Mouse (Mus musculus): ENCODE measurements around the gene Asz1.

Asz1 gene

GRCm38 (mm10) chr6:18108934-18109333, at the start of gene Asz1:
Gene Asz1, minus strand, starts transcription at chr6:18109061.
- 0 out of 2 replicates have a peak within 1 kb of the TSS, but pooled peaks have one; percentile 26 for H3K4me3 ChIP-seq (replicated peaks; ENCODE audit: low read length)
- H3K36me3 ChIP-seq (ENCODE audit: insufficient read depth, low read length), result no peaks in the 10 kb centered on the region
- peaks cover 7% of the 10 kb centered on the region for H3K27me3 ChIP-seq (ENCODE audit: insufficient read depth, low read length)
- no peaks in the 10 kb centered on the region for H3K4me1 ChIP-seq (replicated peaks; ENCODE audit: low read depth, low read length)
- no peaks in the 10 kb centered on the region for H3K9me3 ChIP-seq (ENCODE audit: low read length)
- TF ChIP-seq NANOG (IDR thresholded peaks at IDR 0.05; ENCODE audit: borderline replicate concordance, low read length) (no peak), CTCF (conservative IDR thresholded peaks at IDR 0.05; ENCODE audit: low read length) (no peak), POU5F1 (IDR thresholded peaks at IDR 0.05; ENCODE audit: borderline replicate concordance, low read length) (no peak)

- Histone ChIP-seq H3K9me3 (ENCODE audit: low read length) (no peaks in the 10 kb centered on the region), H3K27me3 (ENCODE audit: insufficient read depth, low read length) (no peaks in the 10 kb centered on the region; the same call in 1 of the 2 replicates), H3K36me3 (ENCODE audit: insufficient read depth, low read length) (no peaks in the 10 kb centered on the region), H3K4me1 (replicated peaks; ENCODE audit: low read depth, low read length) (no peaks in the 10 kb centered on the region), H3K4me3 (replicated peaks; ENCODE audit: low read length) (no peak overlapping the region)
- TF ChIP-seq POU5F1 (IDR thresholded peaks at IDR 0.05; ENCODE audit: borderline replicate concordance, low read length) (no peak), NANOG (IDR thresholded peaks at IDR 0.05; ENCODE audit: borderline replicate concordance, low read length) (no peak), CTCF (conservative IDR thresholded peaks at IDR 0.05; ENCODE audit: low read length) (no peak)
Observed at GRCm38 (mm10) chr6:18153031-18153430, 44.2 kb upstream of the Asz1 start.

DNA sequence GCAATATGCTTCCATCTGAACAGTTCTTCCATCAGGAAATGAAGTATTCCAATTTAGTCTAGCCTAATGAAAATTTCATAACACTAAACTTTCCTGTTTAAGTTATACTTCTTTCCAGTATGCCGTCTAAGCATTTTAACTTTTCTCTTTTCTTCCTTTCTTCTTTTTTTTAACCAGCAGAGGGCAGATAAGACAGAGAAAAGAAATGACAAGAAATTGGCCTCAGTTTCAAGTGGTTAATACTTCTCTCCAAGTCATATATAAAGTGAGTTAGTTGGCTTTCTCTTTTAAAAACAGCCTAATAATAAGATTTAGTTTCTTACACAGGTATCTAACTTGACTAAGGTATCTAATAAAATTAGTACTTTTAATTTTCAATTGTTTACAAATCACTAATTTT, 26.4 kb upstream of the Asz1 start:
- H3K4me3 ChIP-seq (replicated peaks; ENCODE audit: low read length), result no peak overlapping the region
- no peaks in the 10 kb centered on the region for H3K36me3 ChIP-seq (ENCODE audit: insufficient read depth, low read length)
- no peaks in the 10 kb centered on the region for H3K9me3 ChIP-seq (ENCODE audit: low read length)
- TF ChIP-seq CTCF (conservative IDR thresholded peaks at IDR 0.05; ENCODE audit: low read length) (no peak), POU5F1 (IDR thresholded peaks at IDR 0.05; ENCODE audit: borderline replicate concordance, low read length) (no peak), NANOG (IDR thresholded peaks at IDR 0.05; ENCODE audit: borderline replicate concordance, low read length) (no peak)
- no peaks in the 10 kb centered on the region for H3K4me1 ChIP-seq (replicated peaks; ENCODE audit: low read depth, low read length)
- H3K27me3 ChIP-seq (ENCODE audit: insufficient read depth, low read length), result no peaks in the 10 kb centered on the region

DNA sequence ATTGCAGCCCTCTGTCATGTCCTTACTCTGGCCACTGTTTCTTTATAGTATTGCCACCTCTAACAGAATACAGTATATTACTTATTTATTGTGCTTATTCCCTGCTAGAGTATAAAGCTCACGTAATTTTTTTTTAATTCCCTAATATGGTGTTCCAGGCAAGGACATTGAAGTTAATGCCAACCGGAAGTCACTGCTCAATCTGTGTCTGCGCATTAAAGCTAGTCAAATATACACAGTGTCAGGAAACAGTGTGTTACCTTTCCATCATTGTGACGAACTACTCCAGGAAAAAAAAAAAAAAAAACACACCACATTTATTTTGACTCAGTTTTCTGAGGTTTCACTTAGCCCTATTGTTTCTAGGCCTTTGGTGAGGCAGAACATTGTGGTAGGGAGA, 19.2 kb upstream of the Asz1 start:
- H3K4me3 ChIP-seq (replicated peaks; ENCODE audit: low read length), result no peak overlapping the region
- no peaks in the 10 kb centered on the region for H3K9me3 ChIP-seq (ENCODE audit: low read length)
- no peaks in the 10 kb centered on the region for H3K36me3 ChIP-seq (ENCODE audit: insufficient read depth, low read length)
- no peaks in the 10 kb centered on the region for H3K27me3 ChIP-seq (ENCODE audit: insufficient read depth, low read length)
- no peak for TF ChIP-seq NANOG (IDR thresholded peaks at IDR 0.05; ENCODE audit: borderline replicate concordance, low read length)
- TF ChIP-seq POU5F1 (IDR thresholded peaks at IDR 0.05; ENCODE audit: borderline replicate concordance, low read length), result no peak
- no peak for TF ChIP-seq CTCF (conservative IDR thresholded peaks at IDR 0.05; ENCODE audit: low read length)
- no peaks in the 10 kb centered on the region for H3K4me1 ChIP-seq (replicated peaks; ENCODE audit: low read depth, low read length)

DNA sequence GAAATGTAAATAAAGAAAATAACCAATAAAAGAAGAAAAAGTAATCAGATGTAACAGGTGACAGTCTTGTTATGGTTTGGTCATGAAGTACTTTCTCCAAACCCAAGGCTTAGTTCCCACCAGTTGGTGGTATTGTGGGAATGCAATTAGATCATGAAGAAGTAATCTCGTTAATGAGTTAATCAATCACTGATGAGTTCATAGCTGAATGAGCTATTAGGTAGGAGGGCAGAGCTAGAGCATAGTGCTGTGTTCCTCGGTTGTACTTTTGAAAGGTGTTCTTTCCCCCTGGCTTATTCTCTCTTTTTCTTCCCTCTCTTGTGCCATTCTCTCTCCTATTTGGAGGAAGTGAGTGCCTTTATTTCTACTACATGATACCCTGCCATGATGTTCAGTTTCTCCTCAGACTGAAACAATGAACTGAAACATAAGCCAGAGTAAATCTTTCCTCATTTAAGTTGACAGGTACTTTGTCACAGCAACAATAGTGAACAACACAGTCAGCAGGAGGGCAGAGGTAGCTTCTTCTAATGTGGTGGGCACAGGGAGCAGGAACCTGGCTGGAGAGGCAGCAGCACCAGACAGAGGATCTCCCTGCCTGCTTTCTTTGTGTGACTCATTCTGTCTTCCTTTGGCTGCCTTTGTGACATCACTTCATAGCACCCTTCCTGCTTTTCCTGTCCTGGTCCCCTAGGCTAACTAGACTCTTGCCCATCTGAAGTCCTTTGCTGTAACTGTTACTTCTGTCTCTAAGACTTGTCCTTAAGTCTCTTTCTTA, 18.5 kb upstream of the Asz1 start:
- Histone ChIP-seq H3K27me3 (ENCODE audit: insufficient read depth, low read length) (no peaks in the 10 kb centered on the region), H3K36me3 (ENCODE audit: insufficient read depth, low read length) (no peaks in the 10 kb centered on the region), H3K4me3 (replicated peaks; ENCODE audit: low read length) (no peak overlapping the region), H3K4me1 (replicated peaks; ENCODE audit: low read depth, low read length) (no peaks in the 10 kb centered on the region), H3K9me3 (ENCODE audit: low read length) (no peaks in the 10 kb centered on the region)
- no peak for TF ChIP-seq POU5F1 (IDR thresholded peaks at IDR 0.05; ENCODE audit: borderline replicate concordance, low read length)

- Histone ChIP-seq H3K4me1 (replicated peaks; ENCODE audit: low read depth, low read length) (no peaks in the 10 kb centered on the region), H3K36me3 (ENCODE audit: insufficient read depth, low read length) (no peaks in the 10 kb centered on the region), H3K27me3 (ENCODE audit: insufficient read depth, low read length) (no peaks in the 10 kb centered on the region), H3K9me3 (ENCODE audit: low read length) (no peaks in the 10 kb centered on the region), H3K4me3 (replicated peaks; ENCODE audit: low read length) (no peak overlapping the region)
- TF ChIP-seq POU5F1 (IDR thresholded peaks at IDR 0.05; ENCODE audit: borderline replicate concordance, low read length) (no peak), CTCF (conservative IDR thresholded peaks at IDR 0.05; ENCODE audit: low read length) (no peak)
Observed at GRCm38 (mm10) chr6:18096861-18097260, 12.0 kb downstream of the Asz1 start.

DNA sequence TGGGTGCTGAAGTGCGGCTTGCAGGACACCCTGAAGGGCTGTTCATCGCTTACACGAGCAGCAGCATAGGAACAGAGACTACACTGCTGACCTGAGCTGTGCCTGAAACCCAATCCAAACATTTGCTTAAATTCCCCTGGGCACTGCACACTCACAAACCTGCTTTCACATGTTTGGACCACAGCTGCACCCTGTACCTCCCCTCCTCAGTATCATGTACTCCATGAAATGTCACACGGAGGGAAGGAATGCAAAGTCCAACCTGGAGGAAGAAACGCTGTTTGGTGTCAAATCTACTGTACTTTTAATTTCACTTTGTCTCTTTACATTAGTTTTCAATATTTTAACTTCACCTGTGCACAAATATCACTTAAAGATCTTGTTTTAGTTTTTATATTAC, 19.8 kb downstream of the Asz1 start:
- Histone ChIP-seq H3K9me3 (ENCODE audit: low read length) (no peaks in the 10 kb centered on the region), H3K4me3 (replicated peaks; ENCODE audit: low read length) (no peak overlapping the region), H3K36me3 (ENCODE audit: insufficient read depth, low read length) (no peaks in the 10 kb centered on the region), H3K27me3 (ENCODE audit: insufficient read depth, low read length) (no peaks in the 10 kb centered on the region), H3K4me1 (replicated peaks; ENCODE audit: low read depth, low read length) (no peaks in the 10 kb centered on the region)
- TF ChIP-seq NANOG (IDR thresholded peaks at IDR 0.05; ENCODE audit: borderline replicate concordance, low read length), result no peak
- no peak for TF ChIP-seq POU5F1 (IDR thresholded peaks at IDR 0.05; ENCODE audit: borderline replicate concordance, low read length)
- TF ChIP-seq CTCF (conservative IDR thresholded peaks at IDR 0.05; ENCODE audit: low read length), result no peak

GRCm38 (mm10) chr6:18087160-18087804, 21.6 kb downstream of the Asz1 start:
- Histone ChIP-seq H3K4me3 (replicated peaks; ENCODE audit: low read length) (no peak overlapping the region), H3K27me3 (ENCODE audit: insufficient read depth, low read length) (no peaks in the 10 kb centered on the region), H3K4me1 (replicated peaks; ENCODE audit: low read depth, low read length) (no peaks in the 10 kb centered on the region), H3K36me3 (ENCODE audit: insufficient read depth, low read length) (no peaks in the 10 kb centered on the region), H3K9me3 (ENCODE audit: low read length) (no peaks in the 10 kb centered on the region)
- no peak for TF ChIP-seq NANOG (IDR thresholded peaks at IDR 0.05; ENCODE audit: borderline replicate concordance, low read length)
- TF ChIP-seq CTCF (conservative IDR thresholded peaks at IDR 0.05; ENCODE audit: low read length), result peak; percentile 29
- TF ChIP-seq POU5F1 (IDR thresholded peaks at IDR 0.05; ENCODE audit: borderline replicate concordance, low read length), result no peak

All from E14TG2a.4 (cell line).